Mouse (Mus musculus): ENCODE data around the gene Herpud1. TPM values are rescaled to one million over a fixed set of nuclear protein-coding genes. Genes with fewer than 3 reads are reported as not detected.
A peak's percentile ranks its signal among the peaks of the same experiment; 100 is the strongest.

Herpud1 gene
- total RNA-seq, 2 experiments from 2014 or later, result 66.6 to 76.8 TPM

- DNase-seq (ENCODE audit: low spot score in 2 of 2), result no peak
These were observed 56.9 kb downstream of the Herpud1 start for GRCm38 (mm10) chr8:94443153-94443552.

DNA sequence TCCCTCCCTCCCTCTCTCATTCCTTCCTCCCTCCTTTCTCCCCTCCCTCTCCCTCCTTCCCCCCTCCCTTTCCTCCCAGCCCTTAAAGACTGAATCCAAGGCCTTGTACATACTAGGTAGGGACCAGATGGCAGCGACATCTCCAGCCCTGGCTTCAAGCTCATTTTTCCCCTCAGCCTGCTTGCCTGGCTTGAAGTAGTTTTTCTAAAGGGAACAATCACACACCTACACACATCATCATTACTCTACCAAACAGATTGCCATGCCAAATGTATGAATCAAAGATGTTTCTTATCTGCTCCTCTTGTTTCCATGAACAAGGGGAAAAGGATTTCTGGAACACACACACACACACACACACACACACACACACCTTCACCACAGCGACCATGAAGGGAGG lies 58.2 kb downstream of the Herpud1 start:
- peak in 1 of 2 experiments; percentile 20 for DNase-seq (ENCODE audit: low spot score in 2 of 2)

Other genes with a start within 250 kb of the Herpud1 start
- gene Mt4, start 249.2 kb upstream of the Herpud1 start, total RNA-seq (2021), result not detected
- 1,000 to 10,000 TPM; 1,203 to 1,275 TPM for gene Mt3, start 233.8 kb upstream of the Herpud1 start, total RNA-seq (2021)
- gene Mt2, start 213.8 kb upstream of the Herpud1 start, total RNA-seq (2021), result 100 to 1,000 TPM; 501 to 598 TPM
- gene Mt1, start 207.4 kb upstream of the Herpud1 start, total RNA-seq (2021), result 100 to 1,000 TPM; 625 to 755 TPM
- gene Nup93, start 171.9 kb upstream of the Herpud1 start, total RNA-seq (2021), result 10 to 100 TPM; 44.3 to 52.6 TPM
- under 1 TPM; 0.25 to 0.46 TPM for gene Slc12a3, start 57.2 kb upstream of the Herpud1 start, total RNA-seq (2021)
- 1 to 10 TPM in 1 of 2 experiments, under 1 TPM in 1; 0.30 to 1.1 TPM for gene Nlrc5, start 47.9 kb downstream of the Herpud1 start, total RNA-seq (2021)
- 10 to 100 TPM; 41.9 to 48.2 TPM for gene Cpne2, start 146.6 kb downstream of the Herpud1 start, total RNA-seq (2021)
- gene Rspry1, start 215.5 kb downstream of the Herpud1 start, total RNA-seq (2021), result 10 to 100 TPM; 25.1 to 26.4 TPM
- gene Fam192a, start 215.6 kb downstream of the Herpud1 start, total RNA-seq (2021), result 10 to 100 TPM; 37.7 to 46.2 TPM

Data from layer of hippocampus, adult 18-20 months (tissue).